In the genomic region with DNA sequence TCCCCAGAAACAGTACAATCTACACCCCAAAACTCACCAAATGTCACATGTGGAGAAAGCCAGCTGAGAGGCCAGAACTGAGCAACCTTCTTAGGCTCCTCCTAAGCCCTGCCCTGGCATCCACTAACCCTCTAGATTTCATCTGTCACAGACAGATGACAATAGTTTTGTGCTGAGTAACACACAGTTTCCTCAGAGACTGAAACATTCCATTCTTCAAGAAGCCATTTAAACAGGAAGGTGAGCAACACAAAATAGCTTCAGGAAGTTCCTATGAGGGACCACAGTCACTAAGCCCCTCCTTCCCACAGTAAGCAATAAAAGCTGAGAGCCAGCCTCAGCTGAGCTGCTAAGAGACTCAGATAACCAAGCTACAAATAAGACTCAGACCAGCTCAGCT, we compare ENCODE assay signal across 31 mouse cellular contexts. TPM values are rescaled to one million over a fixed set of nuclear protein-coding genes. Genes with fewer than 3 reads are reported as not detected.
DNase-seq lines count a peak whose midpoint lies in the region; ATAC-seq lines count a peak whose summit lies in the region.
"Had no signal": no experiment of that assay in that cellular context is flagged by ENCODE, and none has a peak within 500 bp of the region (broad histone marks: within the 10 kb centered on the region; RNA-seq: fewer than 3 reads in every experiment).

No protein-coding gene starts in this region.

- no peak overlapping the region for H3K4me3 ChIP-seq in forebrain, embryonic 11.5 days (ENCODE audit: low read depth, low read length)
- H3K4me3 ChIP-seq in forebrain, embryonic 13.5 days, result no peak overlapping the region
- H3K4me3 ChIP-seq: forebrain, embryonic 12.5 days; heart, adult 2 months; heart, embryonic 10.5 days; heart, embryonic 13.5 days; hindbrain, embryonic 10.5 days; hindbrain, embryonic 13.5 days; intestine, embryonic 15.5 days had no signal

- no peak overlapping the region for H3K4me2 ChIP-seq in forebrain, embryonic 11.5 days (ENCODE audit: low read depth, low read length, severe bottlenecking)
- no peak overlapping the region for H3K4me2 ChIP-seq in forebrain, embryonic 13.5 days
- H3K4me2 ChIP-seq: forebrain, embryonic 12.5 days; heart, embryonic 13.5 days; hindbrain, embryonic 13.5 days; intestine, embryonic 15.5 days had no signal

- no peaks in the 10 kb centered on the region for H3K9me3 ChIP-seq in forebrain, embryonic 11.5 days (ENCODE audit: control insufficient read depth, low read length)
- H3K9me3 ChIP-seq in forebrain, embryonic 13.5 days (replicated peaks), result no peaks in the 10 kb centered on the region
- H3K9me3 ChIP-seq: forebrain, embryonic 12.5 days; heart, embryonic 10.5 days; heart, embryonic 13.5 days; hindbrain, embryonic 10.5 days; hindbrain, embryonic 13.5 days; intestine, embryonic 15.5 days had no signal

- H3K4me1 ChIP-seq in forebrain, embryonic 11.5 days (replicated peaks; ENCODE audit: control insufficient read depth, insufficient read depth, low read length), result peaks cover 10% of the 10 kb centered on the region; the same call in 1 of the 2 replicates
- H3K4me1 ChIP-seq in forebrain, embryonic 13.5 days, result peaks cover 10% of the 10 kb centered on the region

- H3K27ac ChIP-seq in forebrain, embryonic 11.5 days (ENCODE audit: low read depth, low read length), result no peak overlapping the region
- no peak overlapping the region for H3K27ac ChIP-seq in forebrain, embryonic 13.5 days
- H3K27ac ChIP-seq: forebrain, embryonic 12.5 days; heart, adult 2 months; heart, embryonic 10.5 days; heart, embryonic 13.5 days; hindbrain, embryonic 10.5 days; hindbrain, embryonic 13.5 days; intestine, embryonic 15.5 days had no signal

- H3K36me3 ChIP-seq in forebrain, embryonic 11.5 days (ENCODE audit: control insufficient read depth, insufficient read depth, low read length), result no peaks in the 10 kb centered on the region
- no peaks in the 10 kb centered on the region for H3K36me3 ChIP-seq in forebrain, embryonic 13.5 days (ENCODE audit: poor library complexity, severe bottlenecking)
- H3K36me3 ChIP-seq: forebrain, embryonic 12.5 days; heart, embryonic 10.5 days; heart, embryonic 13.5 days; hindbrain, embryonic 10.5 days; hindbrain, embryonic 13.5 days; intestine, embryonic 15.5 days had no signal

- peak; percentile 24 for DNase-seq in forebrain, embryonic 11.5 days (ENCODE audit: low spot score)
- DNase-seq in 416B (ENCODE audit: low read depth), result peak; percentile 59
- no peak for DNase-seq in heart, postnatal 14 days
- DNase-seq in heart, postnatal 4 days, result no peak
- DNase-seq: adrenal gland, adult 2 months; adrenal gland, postnatal 14 days; cerebellum, adult 11 months; cerebellum, adult 2 months; cerebellum, adult 9-11 months; cerebellum, postnatal 25 days; gastrocnemius, postnatal 10 days; gastrocnemius, postnatal 36 days; kidney, adult 11 months had no signal

- intact Hi-C loops in heart, postnatal 14 days (cut with DNase I), result no loop called here

- no peak for ATAC-seq in forebrain, embryonic 11.5 days (replicated peaks; ENCODE audit: low FRiP score)
- no peak for ATAC-seq in forebrain, embryonic 13.5 days
- ATAC-seq in common myeloid progenitor, adult 5-6 weeks (replicated peaks; ENCODE audit: low read depth, poor library complexity, severe bottlenecking), result 0 out of 2 replicates have a peak, but pooled peaks have one; percentile 15
- ATAC-seq: forebrain, embryonic 16.5 days; hindbrain, embryonic 16.5 days; intestine, embryonic 15.5 days; Patski had no signal

- H3K27me3 ChIP-seq in forebrain, embryonic 11.5 days (ENCODE audit: control insufficient read depth, insufficient read depth, low read length), result peaks cover 50% of the 10 kb centered on the region
- peaks cover 76% of the 10 kb centered on the region for H3K27me3 ChIP-seq in forebrain, embryonic 13.5 days

- H3K9ac ChIP-seq in forebrain, embryonic 11.5 days (ENCODE audit: low read length), result no peak overlapping the region
- no peak overlapping the region for H3K9ac ChIP-seq in forebrain, embryonic 13.5 days
- H3K9ac ChIP-seq: forebrain, embryonic 12.5 days; heart, embryonic 13.5 days; hindbrain, embryonic 13.5 days; intestine, embryonic 15.5 days had no signal

RNA-seq across cellular contexts. Expression of gene Nkx1-1, which starts 6.3 kb away (rescaled TPM):
- not detected in 2 replicates for polyA plus RNA-seq in forebrain, embryonic 11.5 days (2014; fragmentation: Nextera tagmentation; extraction: Ambion mirVana)
- not detected in 2 replicates for polyA plus RNA-seq in forebrain, embryonic 13.5 days (2015; fragmentation: Nextera tagmentation; extraction: Ambion mirVana)
- not detected in 2 replicates for total RNA-seq in common myeloid progenitor, adult 5-6 weeks (2017)
- total RNA-seq in heart, postnatal 14 days (2021), result not detected
- not detected for total RNA-seq in heart, postnatal 4 days (2021)
- total RNA-seq: adrenal gland, adult 2 months; adrenal gland, postnatal 14 days; adrenal gland, postnatal 4 days; gastrocnemius, adult 18-20 months; gastrocnemius, postnatal 10 days; gastrocnemius, postnatal 36 days; granulocyte monocyte progenitor cell, adult 5-6 weeks; heart, adult 2 months; heart, postnatal 25 days had no signal
- polyA plus RNA-seq: adrenal gland, adult 2 months; embryonic facial prominence, embryonic 14.5 days; forebrain, embryonic 12.5 days; forebrain, embryonic 16.5 days; heart, adult 2 months; heart, embryonic 10.5 days; heart, embryonic 13.5 days; heart, embryonic 16.5 days; hindbrain, embryonic 16.5 days; intestine, embryonic 15.5 days; Patski had no signal

RNA-seq across cellular contexts. Expression of gene Uvssa, which starts 49.1 kb away (rescaled TPM):
- polyA plus RNA-seq in forebrain, embryonic 11.5 days (2014; fragmentation: Nextera tagmentation; extraction: Ambion mirVana), result 6.3 and 8.8 TPM in 2 replicates
- 8.0 and 8.2 TPM in 2 replicates for polyA plus RNA-seq in forebrain, embryonic 13.5 days (2015; fragmentation: Nextera tagmentation; extraction: Ambion mirVana)
- total RNA-seq in common myeloid progenitor, adult 5-6 weeks (2017), result 4.5 and 9.7 TPM in 2 replicates
- total RNA-seq in heart, postnatal 14 days (2021), result 1 to 10 TPM; 4.4 to 6.2 TPM
- total RNA-seq in heart, postnatal 4 days (2021), result 1 to 10 TPM; 6.3 to 6.7 TPM

Comparison
In these comparisons a context has a peak if more than half of its experiments do, and no peak if none do; other contexts are left out.
1. DNase-seq: peak in forebrain, embryonic 11.5 days (single experiment) and 416B (single experiment); none in heart, postnatal 14 days (0 of 2) and heart, postnatal 4 days (single experiment).